Mouse (Mus musculus): Measurements from ENCODE around the gene Pkp4.

Gene Pkp4

GRCm38 (mm10) chr2:59272713-59273112, 112.1 kb downstream of the Pkp4 start:
- DNase-seq (ENCODE audit: low read depth) = no peak

DNA sequence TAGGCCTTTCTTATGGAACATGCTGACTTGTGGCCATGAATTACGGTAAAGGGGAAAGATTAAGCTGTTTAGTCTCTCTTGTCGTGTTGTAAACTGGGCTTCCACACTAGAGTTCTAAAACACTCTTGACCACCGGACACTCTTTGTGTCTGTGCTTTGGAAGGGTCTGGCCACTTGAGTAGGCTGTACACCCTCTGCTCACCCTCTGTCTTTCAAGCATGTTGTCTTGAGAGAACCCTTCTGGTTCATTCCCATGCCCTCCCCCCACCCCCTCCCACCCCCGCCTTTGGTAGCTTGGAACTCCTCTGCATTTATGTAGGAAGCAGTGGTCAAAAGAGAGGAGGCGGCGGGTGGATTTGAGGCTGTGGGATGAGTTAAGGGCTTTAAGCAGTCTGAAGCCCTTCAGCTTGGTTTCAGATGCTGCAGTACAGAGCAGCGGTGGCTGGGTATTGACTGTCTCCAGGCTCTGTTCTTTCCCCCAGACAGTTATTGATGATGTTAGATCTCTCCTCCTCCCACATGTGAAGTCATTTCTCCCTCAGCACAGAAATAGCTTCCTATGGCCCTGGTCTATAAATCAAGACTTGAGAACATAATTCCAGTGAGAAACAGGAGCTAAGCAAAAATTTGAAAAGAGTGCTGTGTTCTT, 120.4 kb downstream of the Pkp4 start:
- no peak for DNase-seq (ENCODE audit: low read depth)

DNA sequence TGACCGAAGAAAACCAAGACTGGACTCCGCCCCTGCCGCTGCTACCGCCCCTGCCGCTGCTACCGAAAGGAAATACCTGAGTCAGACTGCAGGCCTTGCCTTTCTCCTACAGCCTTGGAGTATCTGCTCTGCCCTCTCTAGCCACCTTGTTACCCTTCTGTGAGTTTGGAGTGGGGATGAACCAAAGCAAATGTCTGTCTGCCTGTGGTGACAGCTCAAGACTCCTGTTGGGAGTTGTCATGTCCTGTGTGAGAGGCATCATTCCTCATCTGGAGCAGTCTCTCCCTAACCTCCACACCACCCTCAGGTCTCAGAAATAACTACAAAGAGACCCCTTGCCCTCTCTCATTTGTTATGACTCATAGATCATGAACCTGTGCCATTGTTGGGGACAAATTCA, 122.3 kb downstream of the Pkp4 start:
- no peak for DNase-seq (ENCODE audit: low read depth)

DNA sequence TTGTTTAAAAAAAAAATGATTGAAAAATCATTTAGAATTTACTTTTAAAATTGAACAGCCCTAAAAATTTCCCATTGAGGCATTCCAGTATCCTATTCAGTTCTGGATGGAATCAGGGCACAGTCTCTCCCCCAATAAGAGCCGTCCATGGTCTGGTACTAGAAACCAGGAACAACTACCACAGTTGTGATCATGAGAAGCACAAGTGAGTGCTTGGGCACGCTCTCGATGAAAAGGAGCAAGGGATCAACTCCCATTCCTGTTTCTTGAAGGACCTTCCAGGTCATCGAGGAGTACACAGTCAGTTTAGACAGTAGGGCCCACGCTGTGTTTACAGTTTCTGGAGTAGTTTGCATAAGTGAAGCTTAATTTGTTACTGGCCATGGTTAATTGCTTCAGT, 123.6 kb downstream of the Pkp4 start:
- no peak for DNase-seq (ENCODE audit: low read depth)

- DNase-seq (ENCODE audit: low read depth) = no peak
Measured at GRCm38 (mm10) chr2:59284734-59285490, 124.3 kb downstream of the Pkp4 start.

GRCm38 (mm10) chr2:59285581-59285980, 124.9 kb downstream of the Pkp4 start:
- no peak for DNase-seq (ENCODE audit: low read depth)

DNA sequence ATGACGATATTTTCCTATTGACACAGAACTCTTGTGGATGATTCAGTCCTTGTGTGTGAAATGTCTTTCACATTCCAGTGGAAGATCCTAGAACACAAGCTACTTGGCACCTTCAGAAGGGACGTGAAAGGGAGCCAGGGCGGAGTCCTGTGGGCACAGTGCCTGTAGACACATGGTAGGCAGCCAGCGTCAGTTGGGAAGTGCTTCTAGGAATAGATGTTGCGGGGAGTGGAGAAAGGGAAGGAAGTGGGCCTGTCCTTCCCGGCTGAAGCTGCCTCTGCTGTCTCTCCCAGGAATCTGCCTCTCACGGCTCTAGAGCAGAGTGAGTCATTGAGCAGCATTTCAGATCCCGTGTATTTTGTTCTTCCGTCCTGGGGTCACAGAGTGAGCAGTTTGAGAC, 125.6 kb downstream of the Pkp4 start:
- no peak for DNase-seq (ENCODE audit: low read depth)

GRCm38 (mm10) chr2:59287630-59288029, 127.0 kb downstream of the Pkp4 start:
- DNase-seq (ENCODE audit: low read depth) = no peak

- DNase-seq (ENCODE audit: low read depth) = no peak
Measured at GRCm38 (mm10) chr2:59289411-59289810, 128.8 kb downstream of the Pkp4 start.

- DNase-seq (ENCODE audit: low read depth) = no peak
Measured at GRCm38 (mm10) chr2:59290391-59290790, 129.7 kb downstream of the Pkp4 start.

DNA sequence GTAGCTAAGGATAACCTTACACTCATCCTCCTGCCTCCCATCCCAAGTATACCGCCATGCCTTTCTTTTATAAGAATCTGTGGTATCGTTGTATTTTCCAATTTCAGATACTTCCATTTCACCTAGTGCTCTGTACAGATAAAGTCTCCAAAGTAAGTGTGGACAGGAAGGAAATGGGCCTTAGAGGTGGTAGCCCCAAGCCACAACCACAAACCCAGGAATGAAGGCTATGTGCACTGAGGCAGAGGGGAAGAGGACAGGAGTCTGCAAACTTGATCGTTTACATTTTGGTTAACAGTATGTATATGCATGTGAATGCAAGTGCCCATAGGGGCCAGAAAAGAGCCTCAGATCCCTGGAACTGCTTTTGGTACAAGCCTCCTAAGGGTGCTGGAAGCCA, 139.2 kb downstream of the Pkp4 start:
- no peak for DNase-seq (ENCODE audit: low read depth)

DNA sequence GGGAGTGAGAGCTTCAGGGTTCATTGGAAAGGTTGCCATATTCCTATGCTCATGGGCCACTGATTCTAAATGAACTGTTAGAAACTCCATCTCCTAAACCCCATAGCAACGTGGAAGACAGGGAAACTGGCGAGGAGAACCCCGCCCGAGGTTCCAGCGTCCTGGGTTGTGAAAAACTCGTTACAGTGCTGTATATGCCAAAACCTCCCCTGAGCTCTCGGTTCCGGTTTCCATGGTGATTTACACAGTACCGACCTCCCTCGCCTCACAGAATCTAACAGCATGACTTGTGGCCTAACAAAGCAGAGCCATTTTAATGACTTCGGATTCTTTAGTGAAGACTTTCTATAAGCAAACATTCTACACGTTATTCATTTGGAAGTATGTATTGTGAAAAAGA, 141.0 kb downstream of the Pkp4 start:
- no peak for DNase-seq (ENCODE audit: low read depth)

GRCm38 (mm10) chr2:59302430-59302829, 141.8 kb downstream of the Pkp4 start:
- DNase-seq (ENCODE audit: low read depth) = no peak

GRCm38 (mm10) chr2:59303530-59304063, 142.9 kb downstream of the Pkp4 start:
- no peak for DNase-seq (ENCODE audit: low read depth)

- DNase-seq (ENCODE audit: low read depth) = no peak
Measured at GRCm38 (mm10) chr2:59307302-59307701, 146.7 kb downstream of the Pkp4 start.

DNA sequence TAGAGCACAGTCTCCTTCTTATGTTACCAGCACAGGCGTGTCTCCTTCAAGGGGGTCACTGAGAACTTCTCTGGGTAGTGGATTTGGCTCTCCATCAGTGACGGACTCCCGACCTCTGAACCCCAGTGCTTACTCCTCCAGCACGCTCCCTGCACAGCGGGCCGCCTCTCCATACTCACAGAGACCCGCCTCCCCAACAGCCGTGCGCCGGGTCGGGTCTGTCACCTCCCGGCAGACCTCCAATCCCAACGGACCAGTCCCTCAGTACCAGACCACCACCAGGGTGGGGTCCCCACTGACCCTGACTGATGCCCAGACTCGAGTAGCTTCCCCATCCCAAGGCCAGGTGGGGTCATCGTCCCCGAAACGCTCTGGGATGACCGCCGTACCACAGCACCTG, 147.4 kb downstream of the Pkp4 start:
- DNase-seq (ENCODE audit: low read depth) = no peak

GRCm38 (mm10) chr2:59313293-59313692, 152.6 kb downstream of the Pkp4 start:
- DNase-seq (ENCODE audit: low read depth) = no peak

DNA sequence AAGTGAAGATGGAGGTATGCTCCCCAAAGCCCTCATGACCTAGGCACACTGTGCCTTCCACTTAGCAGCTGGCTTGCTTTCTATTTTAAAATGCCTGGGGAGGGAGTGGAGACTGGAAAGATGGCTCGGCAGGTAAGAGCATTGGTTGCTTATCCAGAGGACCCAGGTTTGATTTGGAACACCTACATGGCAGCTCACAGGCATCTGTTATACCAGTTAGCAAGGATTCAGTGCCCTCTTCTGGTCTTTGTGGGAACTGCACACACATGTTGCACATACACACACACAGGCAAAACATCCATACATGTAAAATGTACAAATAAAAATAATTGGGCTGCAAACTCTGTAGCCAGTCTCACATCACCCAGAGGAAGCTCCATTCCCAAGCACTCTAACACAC, 158.0 kb downstream of the Pkp4 start:
- DNase-seq (ENCODE audit: low read depth) = no peak

DNA sequence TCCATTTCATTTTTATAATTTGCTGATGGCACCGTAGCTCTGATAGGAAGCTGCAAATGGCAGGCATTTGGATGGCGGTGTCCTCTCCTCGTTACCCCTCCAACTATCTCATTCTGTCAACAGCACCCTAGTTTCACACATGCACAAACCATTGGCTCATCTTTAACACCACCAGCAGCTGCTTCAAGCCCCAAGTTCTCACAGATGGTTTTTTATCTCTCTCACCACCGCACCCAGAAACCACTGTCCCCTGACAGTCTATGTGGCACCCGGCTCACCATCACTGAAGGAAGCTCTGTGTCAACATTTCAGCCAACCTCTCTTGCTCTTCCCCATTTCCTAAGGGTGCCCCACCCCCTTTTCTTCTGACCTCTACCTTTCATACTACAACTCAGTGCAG, 167.3 kb downstream of the Pkp4 start:
- DNase-seq (ENCODE audit: low read depth) = no peak

DNA sequence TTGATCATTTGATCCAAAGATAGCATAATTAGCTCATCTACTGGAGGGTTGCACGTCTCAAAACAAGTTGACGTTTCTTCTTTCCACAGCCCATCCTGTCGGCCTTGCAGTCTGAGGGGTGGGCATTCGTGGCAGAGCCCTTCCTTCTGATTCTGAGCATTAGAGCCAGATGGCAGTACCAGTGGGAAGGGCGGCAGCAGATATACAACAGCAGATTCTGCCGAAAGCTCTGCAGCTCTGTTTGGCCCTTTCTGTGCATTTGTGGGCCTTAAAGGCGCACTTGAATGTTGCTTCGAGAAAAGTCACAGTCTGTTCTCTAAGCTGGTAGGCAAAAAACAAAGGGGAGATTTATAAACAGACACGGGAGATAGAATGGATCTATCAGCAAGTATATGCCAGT, 170.4 kb downstream of the Pkp4 start:
- no peak for DNase-seq (ENCODE audit: low read depth)

GRCm38 (mm10) chr2:59332523-59332922, 171.9 kb downstream of the Pkp4 start:
- DNase-seq (ENCODE audit: low read depth) = no peak

- DNase-seq (ENCODE audit: low read depth) = no peak
Measured at GRCm38 (mm10) chr2:59338501-59338900, 177.9 kb downstream of the Pkp4 start.

DNA sequence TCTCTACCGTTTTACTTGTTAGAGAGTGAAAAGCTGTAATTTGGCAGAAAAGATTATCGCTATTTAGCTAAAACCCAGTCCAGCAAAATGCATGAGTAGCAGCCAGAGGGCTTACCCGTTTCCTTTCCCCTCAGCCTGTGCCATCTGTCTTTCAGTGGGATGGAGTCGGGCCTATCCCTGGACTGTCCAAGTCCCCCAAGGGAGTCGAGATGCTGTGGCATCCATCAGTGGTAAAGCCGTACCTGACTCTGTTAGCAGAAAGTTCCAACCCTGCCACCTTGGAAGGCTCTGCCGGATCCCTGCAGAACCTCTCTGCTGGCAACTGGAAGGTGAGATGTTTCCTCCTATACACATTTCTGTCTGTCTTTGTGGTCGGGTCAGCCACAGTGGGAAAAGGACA, 178.3 kb downstream of the Pkp4 start:
- no peak for DNase-seq (ENCODE audit: low read depth)
